ENCODE assay signal across 9 mouse cellular contexts in genomic region chr14:62137981-62138380, GRCm38 (mm10).
"Had no signal": no experiment of that assay in that cellular context is flagged by ENCODE, and none has a peak within 500 bp of the region (broad histone marks: within the 10 kb centered on the region; RNA-seq: fewer than 3 reads in every experiment).

No protein-coding gene starts in this region.

- DNase-seq: kidney, adult 8-10 months; kidney, postnatal 36 days; layer of hippocampus, adult 9-11 months; layer of hippocampus, postnatal 36 days; lung, adult 18-20 months; retina, postnatal 1 day; spleen, adult 18-20 months; thymus, adult 2 months; thymus, postnatal 25 days had no signal
